Comparison of ENCODE assay signal across 22 mouse cellular contexts in the genomic region with DNA sequence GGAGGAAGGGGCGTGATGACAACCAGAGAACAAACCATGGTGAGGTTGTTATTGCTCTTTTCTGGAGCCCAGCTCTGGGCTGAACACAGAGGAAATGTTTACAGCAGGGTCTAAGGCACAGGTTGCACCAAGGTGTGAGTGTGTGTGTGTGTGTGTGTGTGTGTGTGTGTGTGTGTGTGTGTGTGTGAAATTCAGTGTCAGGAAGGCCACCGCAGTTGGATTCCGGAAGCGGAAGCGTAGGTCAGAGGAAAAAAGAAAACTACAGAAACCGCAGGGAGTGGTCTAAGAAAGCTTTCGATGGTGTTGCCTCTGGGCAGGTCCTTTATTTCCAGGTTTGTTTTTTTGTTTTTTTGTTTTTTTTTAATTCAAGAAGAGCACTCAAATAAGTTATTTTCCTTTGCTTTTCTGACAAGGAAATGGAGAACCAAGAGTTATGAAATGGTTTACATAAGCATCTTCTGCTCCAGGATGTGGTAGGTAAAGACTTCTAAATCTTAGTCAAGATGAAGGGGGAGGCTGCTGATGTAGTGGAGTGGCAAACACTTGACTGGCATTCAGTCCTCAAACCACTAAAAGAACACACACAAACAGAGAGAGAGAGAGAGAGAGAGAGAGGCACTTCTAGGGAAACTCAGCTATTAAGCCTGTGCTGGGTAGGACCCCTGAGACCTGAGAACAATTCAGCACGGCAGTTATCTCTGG. TPM values are rescaled to one million over a fixed set of nuclear protein-coding genes. Genes with fewer than 3 reads are reported as not detected.
DNase-seq lines count a peak whose midpoint lies in the region; ATAC-seq lines count a peak whose summit lies in the region.
"Had no signal": no experiment of that assay in that cellular context is flagged by ENCODE, and none has a peak within 500 bp of the region (broad histone marks: within the 10 kb centered on the region; RNA-seq: fewer than 3 reads in every experiment).

No protein-coding gene starts in this region.

- H3K27me3 ChIP-seq in heart, embryonic 10.5 days (ENCODE audit: insufficient read depth, poor library complexity, severe bottlenecking), result peaks cover 20% of the 10 kb centered on the region
- peaks cover 2% of the 10 kb centered on the region; the same call in 1 of the 2 replicates for H3K27me3 ChIP-seq in heart, embryonic 11.5 days (ENCODE audit: control insufficient read depth, insufficient read depth, low read length)
- peaks cover 19% of the 10 kb centered on the region for H3K27me3 ChIP-seq in hindbrain, embryonic 12.5 days
- H3K27me3 ChIP-seq: stomach, embryonic 15.5 days had no signal

- peak; percentile 22 for DNase-seq in heart, embryonic 10.5 days (ENCODE audit: low spot score)
- peak; percentile 2 for DNase-seq in thymus, postnatal 0 days (ENCODE audit: low spot score)
- no peak for DNase-seq in thymus, postnatal 10 days (ENCODE audit: low spot score in 2 of 2)
- peak; percentile 37 to 59 for DNase-seq in natural killer cell, adult 2 months (ENCODE audit: low spot score in 2 of 2)
- no peak for DNase-seq in gastrocnemius, adult 18-20 months (ENCODE audit: low spot score)
- DNase-seq: adrenal gland, postnatal 36 days; cerebellum, adult 11-12 months; cerebellum, postnatal 14 days; gastrocnemius, adult 2 months; heart, postnatal 10 days; kidney, adult 2 months; layer of hippocampus, adult 9-11 months; thymus, postnatal 25 days had no signal

- H3K36me3 ChIP-seq in heart, embryonic 10.5 days, result no peaks in the 10 kb centered on the region
- H3K36me3 ChIP-seq in heart, embryonic 11.5 days (ENCODE audit: control insufficient read depth, insufficient read depth, low read length), result no peaks in the 10 kb centered on the region
- no peaks in the 10 kb centered on the region for H3K36me3 ChIP-seq in hindbrain, embryonic 12.5 days
- H3K36me3 ChIP-seq: heart, embryonic 12.5 days; midbrain, embryonic 13.5 days; stomach, embryonic 15.5 days had no signal

- no peak overlapping the region for H3K4me2 ChIP-seq in heart, embryonic 11.5 days
- no peak overlapping the region for H3K4me2 ChIP-seq in hindbrain, embryonic 12.5 days (replicated peaks)
- H3K4me2 ChIP-seq: heart, embryonic 12.5 days; midbrain, embryonic 13.5 days; stomach, embryonic 15.5 days had no signal

- WGBS in heart, embryonic 10.5 days, result 82% methylated on average over 8 of the region's 8 CpGs
- 73% methylated on average over 8 of the region's 8 CpGs for WGBS in heart, embryonic 11.5 days (ENCODE audit: insufficient replicate concordance)
- 81% methylated on average over 8 of the region's 8 CpGs for WGBS in hindbrain, embryonic 12.5 days

- H3K27ac ChIP-seq in heart, embryonic 10.5 days, result no peak overlapping the region
- H3K27ac ChIP-seq in heart, embryonic 11.5 days (ENCODE audit: low read depth, low read length), result no peak overlapping the region
- no peak overlapping the region for H3K27ac ChIP-seq in hindbrain, embryonic 12.5 days
- H3K27ac ChIP-seq: gastrocnemius, adult 2 months; kidney, postnatal 0 days; liver, embryonic 14.5 days; midbrain, embryonic 13.5 days; stomach, embryonic 15.5 days had no signal

- no peaks in the 10 kb centered on the region for H3K9me3 ChIP-seq in heart, embryonic 10.5 days
- H3K9me3 ChIP-seq in heart, embryonic 11.5 days (replicated peaks; ENCODE audit: control insufficient read depth, low read length), result no peaks in the 10 kb centered on the region
- H3K9me3 ChIP-seq in hindbrain, embryonic 12.5 days (replicated peaks), result no peaks in the 10 kb centered on the region
- H3K9me3 ChIP-seq: heart, embryonic 12.5 days; megakaryocyte, embryonic 14.5 days; midbrain, embryonic 13.5 days; stomach, embryonic 15.5 days had no signal

- H3K4me1 ChIP-seq in heart, embryonic 10.5 days, result peaks cover 2% of the 10 kb centered on the region; the same call in 1 of the 2 replicates
- no peaks in the 10 kb centered on the region; the same call in 1 of the 2 replicates for H3K4me1 ChIP-seq in heart, embryonic 11.5 days (ENCODE audit: control insufficient read depth, insufficient read depth, low read length)
- 0 out of 2 replicates have a peak, but pooled peaks cover 6% of the 10 kb centered on the region for H3K4me1 ChIP-seq in hindbrain, embryonic 12.5 days
- H3K4me1 ChIP-seq: midbrain, embryonic 13.5 days; stomach, embryonic 15.5 days had no signal

- no peak overlapping the region for H3K9ac ChIP-seq in heart, embryonic 11.5 days (ENCODE audit: low read depth, low read length)
- no peak overlapping the region for H3K9ac ChIP-seq in hindbrain, embryonic 12.5 days
- H3K9ac ChIP-seq: heart, embryonic 12.5 days; liver, embryonic 14.5 days; midbrain, embryonic 13.5 days; stomach, embryonic 15.5 days had no signal

- H3K4me3 ChIP-seq in heart, embryonic 10.5 days, result no peak overlapping the region
- H3K4me3 ChIP-seq in heart, embryonic 11.5 days (ENCODE audit: low read depth, low read length), result no peak overlapping the region
- H3K4me3 ChIP-seq in hindbrain, embryonic 12.5 days, result no peak overlapping the region
- H3K4me3 ChIP-seq: gastrocnemius, adult 2 months; heart, embryonic 12.5 days; megakaryocyte, embryonic 14.5 days; midbrain, embryonic 13.5 days; stomach, embryonic 15.5 days had no signal

- ATAC-seq in heart, embryonic 11.5 days (replicated peaks; ENCODE audit: insufficient number of reproducible peaks, low FRiP score, low TSS enrichment), result no peak
- ATAC-seq in hematopoietic stem cell, adult 5-6 weeks (replicated peaks in 1 of 2; ENCODE audit: insufficient read depth in 1 of 2, low FRiP score in 2 of 2, low TSS enrichment in 1 of 2, low read depth in 1 of 2, poor library complexity in 2 of 2, severe bottlenecking in 2 of 2), result peak; percentile 17 to 23; a peak in 1 of 4 replicates
- ATAC-seq in hindbrain, embryonic 12.5 days (ENCODE audit: low FRiP score), result no peak
- ATAC-seq: midbrain, embryonic 13.5 days had no signal

RNA-seq across cellular contexts. Expression of a gene that starts 3.1 kb away (rescaled TPM):
- polyA plus RNA-seq in heart, embryonic 10.5 days (2016; fragmentation: Nextera tagmentation; extraction: Ambion mirVana), result 0.43 TPM in 1 of 2 replicates, not detected in the other
- polyA plus RNA-seq in heart, embryonic 11.5 days (2014; fragmentation: Nextera tagmentation; extraction: Ambion mirVana), result 0.16 and 0.54 TPM in 2 replicates
- polyA plus RNA-seq in thymus, postnatal 0 days (2015; fragmentation: Nextera tagmentation; extraction: Ambion mirVana), result 0.81 and 0.96 TPM in 2 replicates
- total RNA-seq in hematopoietic stem cell, adult 5-6 weeks (2017), result 32.0 and 64.9 TPM in 2 replicates
- 0.87 and 0.91 TPM in 2 replicates for polyA plus RNA-seq in hindbrain, embryonic 12.5 days (2016; fragmentation: Nextera tagmentation; extraction: Ambion mirVana)
- total RNA-seq in gastrocnemius, adult 18-20 months (2021), result under 1 TPM; 0.14 to 0.19 TPM

Comparison
In these comparisons a context has a peak if more than half of its experiments do, and no peak if none do; other contexts are left out.
1. DNase-seq: peak in heart, embryonic 10.5 days (single experiment), thymus, postnatal 0 days (single experiment) and natural killer cell, adult 2 months (2 of 2); none in thymus, postnatal 10 days (0 of 2) and gastrocnemius, adult 18-20 months (single experiment).
2. ATAC-seq: peak in hematopoietic stem cell, adult 5-6 weeks (2 of 2); none in heart, embryonic 11.5 days (single experiment) and hindbrain, embryonic 12.5 days (single experiment).